In the genomic region with DNA sequence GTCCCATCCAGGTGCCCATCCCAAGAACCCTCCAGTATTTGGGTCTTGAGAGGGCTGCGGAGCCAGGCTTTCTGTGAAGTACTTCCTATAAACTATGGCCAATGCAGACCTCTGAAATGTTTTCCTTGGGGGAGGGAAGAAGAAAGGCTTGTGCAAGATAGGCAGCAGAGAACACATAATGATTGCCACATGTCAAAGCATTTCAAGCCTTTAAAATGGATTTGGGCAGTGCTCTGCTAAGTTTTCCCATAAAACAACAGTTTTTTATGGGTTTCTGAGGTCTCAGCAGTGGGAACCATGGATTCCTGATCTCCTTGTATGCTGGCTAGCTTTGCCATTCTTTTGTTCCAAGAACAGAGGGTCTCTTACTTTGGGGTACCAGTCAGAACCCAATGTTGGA, we compare ENCODE assay signal across 20 mouse cellular contexts.
"Had no signal": no experiment of that assay in that cellular context is flagged by ENCODE, and none has a peak within 500 bp of the region (broad histone marks: within the 10 kb centered on the region; RNA-seq: fewer than 3 reads in every experiment).

No protein-coding gene starts in this region.

- H3K4me1 ChIP-seq: liver, embryonic 12.5 days; liver, embryonic 15.5 days; lung, embryonic 15.5 days; megakaryocyte, embryonic 14.5 days; midbrain, embryonic 13.5 days had no signal

- H3K9me3 ChIP-seq: liver, embryonic 12.5 days; liver, embryonic 15.5 days; lung, embryonic 15.5 days; megakaryocyte, embryonic 14.5 days; midbrain, embryonic 10.5 days; midbrain, embryonic 13.5 days had no signal

- H3K4me3 ChIP-seq: liver, embryonic 12.5 days; liver, embryonic 15.5 days; lung, embryonic 15.5 days; megakaryocyte, embryonic 14.5 days; midbrain, embryonic 10.5 days; midbrain, embryonic 13.5 days had no signal

- ATAC-seq: liver, embryonic 12.5 days; midbrain, embryonic 13.5 days; midbrain, embryonic 16.5 days had no signal

- H3K27ac ChIP-seq: liver, embryonic 12.5 days; liver, embryonic 15.5 days; lung, embryonic 15.5 days; midbrain, embryonic 10.5 days; midbrain, embryonic 13.5 days had no signal

- DNase-seq: kidney, adult 18-20 months; kidney, adult 9 months; kidney, postnatal 14 days; kidney, postnatal 4 days; liver; lung, adult 18-20 months; lung, postnatal 10 days; lung, postnatal 36 days; right cerebral cortex, adult 18-20 months; right cerebral cortex, postnatal 14 days; right cerebral cortex, postnatal 4 days; thymus, adult 18-20 months; thymus, postnatal 4 days had no signal

- H3K36me3 ChIP-seq: liver, embryonic 12.5 days; liver, embryonic 15.5 days; lung, embryonic 15.5 days; midbrain, embryonic 10.5 days; midbrain, embryonic 13.5 days had no signal

- H3K4me2 ChIP-seq: liver, embryonic 12.5 days; liver, embryonic 15.5 days; lung, embryonic 15.5 days; midbrain, embryonic 13.5 days had no signal

- H3K27me3 ChIP-seq: liver, embryonic 12.5 days; liver, embryonic 15.5 days; lung, embryonic 15.5 days; megakaryocyte, embryonic 14.5 days; midbrain, embryonic 13.5 days had no signal

- H3K9ac ChIP-seq: liver, embryonic 12.5 days; liver, embryonic 15.5 days; lung, embryonic 15.5 days; midbrain, embryonic 13.5 days had no signal
